18 mouse cellular contexts compared by ENCODE assay signal in genomic region chr8:46862508-46862907, GRCm38 (mm10).
DNase-seq lines count a peak whose midpoint lies in the region; ATAC-seq lines count a peak whose summit lies in the region.
"Had no signal": no experiment of that assay in that cellular context is flagged by ENCODE, and none has a peak within 500 bp of the region (broad histone marks: within the 10 kb centered on the region; RNA-seq: fewer than 3 reads in every experiment).

No protein-coding gene starts in this region.

- peak; percentile 57; the same call in 1 of the 2 replicates for ATAC-seq in frontal cortex, adult (ENCODE audit: low TSS enrichment)
- ATAC-seq: activated CD4-positive, CD25-positive, alpha-beta regulatory T cell, adult 4 months; CD4-positive, CD25-positive, alpha-beta regulatory T cell, adult 4 months; Patski had no signal

- no peak for DNase-seq in frontal cortex, postnatal 36 days (ENCODE audit: low spot score in 2 of 2)
- peak; percentile 56 for DNase-seq in brain, adult 2 months (ENCODE audit: low read depth, low spot score)
- DNase-seq in lung, adult 18-20 months = no peak
- DNase-seq: adrenal gland, adult 2 months; adrenal gland, adult 8-10 months; adrenal gland, postnatal 10 days; adrenal gland, postnatal 14 days; adrenal gland, postnatal 25 days; adrenal gland, postnatal 36 days; B cell, adult 2 months; cerebellum, adult 11 months; cerebellum, adult 11-12 months; cerebellum, adult 18-20 months; cerebellum, adult 2 months had no signal
